Mouse (Mus musculus): ENCODE data around the gene Jph4.

DNA sequence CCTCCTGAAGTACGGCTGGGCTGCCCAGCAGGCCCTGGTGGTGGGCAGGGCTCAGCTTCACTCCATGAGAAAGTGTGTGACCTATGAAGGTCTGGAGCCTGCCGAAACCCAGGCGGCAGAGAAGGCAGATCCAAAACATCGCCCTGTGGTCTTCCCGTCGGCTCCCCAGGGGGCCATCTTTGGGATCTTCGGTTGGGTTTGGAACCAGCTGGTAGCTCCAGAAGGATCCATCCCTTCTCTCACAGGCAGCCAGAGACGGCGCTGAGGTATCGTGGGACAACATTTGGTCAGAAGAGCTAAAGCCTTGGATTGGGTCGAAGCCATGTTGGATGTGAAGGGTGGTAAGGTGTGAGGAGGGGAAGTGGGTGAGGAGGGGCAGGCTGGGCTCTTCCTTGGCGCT, 42.3 kb downstream of the Jph4 start:
- TF ChIP-seq POLR2A (IDR thresholded peaks at IDR 0.05; ENCODE audit: insufficient read depth, low read length) (no peak), CTCF (IDR thresholded peaks at IDR 0.05; ENCODE audit: low read depth, low read length) (no peak), EP300 (IDR thresholded peaks at IDR 0.05; ENCODE audit: insufficient read depth, low read depth, low read length) (no peak)
